Mouse (Mus musculus) CH12.LX (cell line): ENCODE measurements at regions not wholly inside any gene's neighbourhood (a gene's known extent, or its start where the extent isn't known, plus 50 kb on each side); places are given as distances from the start of the nearest gene placed in this dataset.

Experiments used
- DNase-seq: peaks from one replicate; pipeline ENCODE4 v3.0.0-alpha.2; 2013; ENCODE audit errors: extremely low read depth
- H3K27ac ChIP-seq: 2 replicates; pipeline ENCODE4 v1.5.1; 2012; ENCODE audit warnings: low read depth, mild to moderate bottlenecking, control low read depth, moderate library complexity; ENCODE audit not compliant: insufficient read depth
- H3K27me3 ChIP-seq: replicated peaks from 2 replicates; pipeline ENCODE3; 2012; ENCODE audit warnings: inconsistent platforms
- H3K36me3 ChIP-seq, 2 experiments: replicated peaks in 1 of 2; 2 replicates each; pipeline versions ENCODE3 to v1.6.1; 2012; ENCODE audit warnings: inconsistent platforms in 1 of 2, low read length in 1 of 2, mild to moderate bottlenecking in 1 of 2, mixed read lengths in 1 of 2, moderate library complexity in 1 of 2; ENCODE audit not compliant: control insufficient read depth in 1 of 2, insufficient read depth in 1 of 2
- H3K4me1 ChIP-seq, 2 experiments: 2 replicates each; pipeline ENCODE4 v1.6.1; 2012; ENCODE audit warnings: inconsistent platforms in 1 of 2, moderate library complexity in 1 of 2; ENCODE audit not compliant: insufficient read depth in 2 of 2, control insufficient read depth in 1 of 2
- H3K4me2 ChIP-seq: 2 replicates; pipeline ENCODE4 v1.6.1; 2012; ENCODE audit warnings: low read depth, mild to moderate bottlenecking, control low read depth; ENCODE audit not compliant: poor library complexity, insufficient read depth, severe bottlenecking
- H3K4me3 ChIP-seq, 3 experiments: fragments of 150-350 bp in 1 of 3; sonication (generic) in 1 of 3; replicated peaks in 1 of 3; 2 replicates each; pipeline versions ENCODE3 to v1.5.1; 2011 to 2012; ENCODE audit warnings: low read depth in 2 of 3, low read length in 2 of 3, mild to moderate bottlenecking in 2 of 3, moderate library complexity in 2 of 3, control low read depth in 1 of 3, improper control_type of control experiment in 1 of 3, inconsistent platforms in 1 of 3, mixed read lengths in 1 of 3; ENCODE audit not compliant: poor library complexity in 1 of 3
- H3K79me2 ChIP-seq: replicated peaks from 2 replicates; pipeline ENCODE4 v1.6.1; 2012; ENCODE audit warnings: mild to moderate bottlenecking, moderate library complexity; ENCODE audit not compliant: control insufficient read depth, poor library complexity, insufficient read depth, severe bottlenecking; ENCODE audit errors: extremely low read depth
- H3K9ac ChIP-seq: 2 replicates; pipeline ENCODE4 v1.6.1; 2012; ENCODE audit warnings: low read depth, mild to moderate bottlenecking, control low read depth, moderate library complexity; ENCODE audit not compliant: insufficient read depth
- H3K9me3 ChIP-seq: replicated peaks from 2 replicates; pipeline ENCODE3; 2012; ENCODE audit warnings: low read length, inconsistent platforms, mixed read lengths
- BHLHE40 ChIP-seq: IDR thresholded peaks from 2 replicates; pipeline ENCODE4 v1.6.1; 2011; ENCODE audit warnings: mild to moderate bottlenecking, low read depth, low read length, improper control_type of control experiment
- CHD1 ChIP-seq: IDR thresholded peaks from 2 replicates; pipeline ENCODE4 v1.6.1; 2012; ENCODE audit warnings: low read depth, low read length, improper control_type of control experiment, inconsistent platforms
- CHD2 ChIP-seq: IDR thresholded peaks from 2 replicates; pipeline ENCODE4 v1.6.1; 2011; ENCODE audit warnings: low read length, improper control_type of control experiment
- CTCF ChIP-seq, 2 experiments: IDR thresholded peaks in 1 of 2; conservative IDR thresholded peaks in 1 of 2; 2 replicates each; pipeline ENCODE4 v1.5.1; 2011 to 2012; ENCODE audit warnings: low read depth in 2 of 2, low read length in 2 of 2, improper control_type of control experiment in 1 of 2, inconsistent platforms in 1 of 2, mild to moderate bottlenecking in 1 of 2, moderate library complexity in 1 of 2
- ELF1 ChIP-seq: IDR thresholded peaks from 2 replicates; pipeline ENCODE4 v1.6.1; 2014; ENCODE audit warnings: low read depth, mild to moderate bottlenecking, inconsistent platforms, low read length, improper control_type of control experiment
- EP300 ChIP-seq: IDR thresholded peaks from 2 replicates; pipeline ENCODE4 v1.6.1; 2011; ENCODE audit warnings: low read length, improper control_type of control experiment
- GABPA ChIP-seq: IDR thresholded peaks from 2 replicates; pipeline ENCODE4 v1.6.1; 2012; ENCODE audit warnings: low read depth, low read length, improper control_type of control experiment, inconsistent platforms; ENCODE audit not compliant: insufficient replicate concordance
- IRF4 ChIP-seq: IDR thresholded peaks from 2 replicates; pipeline ENCODE4 v1.6.1; 2014; ENCODE audit warnings: low read depth, mild to moderate bottlenecking, inconsistent platforms, low read length, improper control_type of control experiment
- JUN ChIP-seq: IDR thresholded peaks from 2 replicates; pipeline ENCODE4 v1.6.1; 2011; ENCODE audit warnings: low read depth, mild to moderate bottlenecking, low read length, improper control_type of control experiment, moderate library complexity; ENCODE audit not compliant: insufficient read depth
- MAX ChIP-seq: IDR thresholded peaks from 2 replicates; pipeline ENCODE4 v1.6.1; 2011; ENCODE audit warnings: low read length, improper control_type of control experiment
- MAZ ChIP-seq: IDR thresholded peaks from 2 replicates; pipeline ENCODE4 v1.6.1; 2012; ENCODE audit warnings: low read depth, mild to moderate bottlenecking, inconsistent platforms, low read length, improper control_type of control experiment, moderate library complexity
- MXI1 ChIP-seq: IDR thresholded peaks from 2 replicates; pipeline ENCODE4 v1.6.1; 2011; ENCODE audit warnings: mild to moderate bottlenecking, low read depth, low read length, improper control_type of control experiment
- NELFE ChIP-seq: IDR thresholded peaks from 2 replicates; pipeline ENCODE4 v1.6.1; 2011; ENCODE audit warnings: low read depth, low read length, improper control_type of control experiment
- NRF1 ChIP-seq: IDR thresholded peaks from 2 replicates; pipeline ENCODE4 v1.6.1; 2014; ENCODE audit warnings: low read depth, mild to moderate bottlenecking, inconsistent platforms, low read length, improper control_type of control experiment, moderate library complexity
- SIN3A ChIP-seq: IDR thresholded peaks from 2 replicates; pipeline ENCODE4 v1.6.1; 2012; ENCODE audit warnings: low read length, improper control_type of control experiment, inconsistent platforms
- SMC3 ChIP-seq: IDR thresholded peaks from 2 replicates; pipeline ENCODE4 v1.6.1; 2011; ENCODE audit warnings: low read depth, low read length, improper control_type of control experiment
- TBP ChIP-seq: conservative IDR thresholded peaks from 2 replicates; pipeline ENCODE4 v1.6.1; 2011; ENCODE audit warnings: low read depth, low read length, improper control_type of control experiment
- TCF12 ChIP-seq: IDR thresholded peaks from 2 replicates; pipeline ENCODE4 v1.6.1; 2014; ENCODE audit warnings: low read depth, mild to moderate bottlenecking, inconsistent platforms, low read length, improper control_type of control experiment
- ZC3H11A ChIP-seq: IDR thresholded peaks from 2 replicates; pipeline ENCODE4 v1.6.1; 2012; ENCODE audit warnings: low read depth, mild to moderate bottlenecking, inconsistent platforms, low read length, improper control_type of control experiment
- ZMIZ1 ChIP-seq: IDR thresholded peaks from 2 replicates; pipeline ENCODE4 v1.6.1; 2012; ENCODE audit warnings: low read depth, mild to moderate bottlenecking, inconsistent platforms, low read length, improper control_type of control experiment
- dilution Hi-C: fragments of 300-500 bp; cut with MboI; formaldehyde crosslinking; loops from 2 replicates; pipeline ENCODE4 v1.14.3; 2020; ENCODE audit warnings: low sequenced_read_pairs; ENCODE audit not compliant: extremely low pct_unique_long_range_greater_than_20kb, extremely low pct_ligation_motif_present
- in situ Hi-C: fragments of 300-500 bp; cut with MboI; formaldehyde crosslinking; loops from 3 replicates; pipeline ENCODE4 v1.14.3; 2019; ENCODE audit warnings: low sequenced_read_pairs, low pct_ligation_motif_present, low pct_unique_long_range_greater_than_20kb, mixed read lengths

DNA sequence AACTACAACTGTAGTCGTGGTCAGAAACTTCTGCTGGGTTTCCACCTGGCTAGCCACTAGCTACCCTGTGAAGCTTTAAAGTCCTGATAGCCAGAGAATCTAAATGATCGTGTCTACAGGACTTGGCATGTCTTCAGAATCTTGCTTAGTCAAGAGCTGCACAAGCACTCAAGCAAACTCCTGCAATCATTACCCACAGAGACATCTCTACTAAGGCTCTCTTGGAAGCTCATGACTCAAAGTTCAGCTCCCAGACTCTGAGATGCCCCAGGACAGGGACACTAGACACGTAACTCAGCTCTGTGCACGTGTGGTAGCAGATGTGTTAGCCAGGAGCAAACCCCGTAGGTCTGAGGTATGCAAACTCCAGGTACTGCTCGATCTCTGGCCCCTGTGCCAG, 242.2 kb downstream of the Rybp start:
- no peak overlapping the region for H3K4me3 ChIP-seq
- TF ChIP-seq MXI1 = no peak
- no peak for TF ChIP-seq ZC3H11A
- no peak for TF ChIP-seq NELFE
- no peak for TF ChIP-seq IRF4
- TF ChIP-seq CHD2 = no peak
- TF ChIP-seq, all 38 proteins: peak for 0
- no peak for DNase-seq
- no peak overlapping the region for H3K4me2 ChIP-seq
- dilution Hi-C loops (no loop called here), in situ Hi-C loops (no loop called here)
- no peak overlapping the region for H3K27ac ChIP-seq
- H3K79me2 ChIP-seq = no peaks in the 10 kb centered on the region
- H3K9ac ChIP-seq = no peak overlapping the region
- peaks cover 0 to 26% of the 10 kb centered on the region in 2 experiments; a peak in 2 of 4 replicates for H3K4me1 ChIP-seq
- H3K36me3 ChIP-seq = no peaks in the 10 kb centered on the region
- H3K27me3 ChIP-seq = no peaks in the 10 kb centered on the region
- no peaks in the 10 kb centered on the region for H3K9me3 ChIP-seq

DNA sequence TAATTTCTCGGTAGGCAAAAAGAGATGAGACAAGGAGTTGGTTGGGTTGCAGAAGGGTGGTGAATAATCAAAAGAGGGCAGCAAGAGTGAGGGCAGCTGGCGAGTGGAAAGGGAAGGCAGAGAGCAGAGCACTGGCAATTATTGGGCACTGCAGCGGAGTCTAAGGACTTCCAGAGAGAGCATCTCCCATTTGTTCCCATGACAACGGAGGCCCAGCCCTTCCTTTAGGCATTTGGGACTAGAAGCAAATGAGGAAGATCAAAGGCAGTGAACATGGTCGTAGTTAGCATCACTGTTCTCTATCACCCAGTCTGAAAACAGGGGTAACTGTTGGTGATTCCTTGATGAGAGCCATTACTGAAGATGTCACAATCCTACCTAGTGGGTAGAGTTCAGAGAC, 246.1 kb downstream of the Rybp start:
- no peak overlapping the region for H3K27ac ChIP-seq
- no peak overlapping the region for H3K4me2 ChIP-seq
- no peaks in the 10 kb centered on the region for H3K79me2 ChIP-seq
- H3K4me3 ChIP-seq = no peak overlapping the region
- H3K36me3 ChIP-seq = no peaks in the 10 kb centered on the region
- H3K27me3 ChIP-seq = no peaks in the 10 kb centered on the region
- dilution Hi-C loops = no loop called here
- H3K9me3 ChIP-seq = no peaks in the 10 kb centered on the region
- no peak for TF ChIP-seq NRF1
- TF ChIP-seq JUN = no peak
- no peak for TF ChIP-seq MAX
- TF ChIP-seq SMC3 = no peak
- TF ChIP-seq GABPA = no peak
- TF ChIP-seq MAZ = no peak
- no peak for TF ChIP-seq TBP
- TF ChIP-seq, all 38 proteins: peak for 0
- H3K4me1 ChIP-seq = peaks cover 0 to 14% of the 10 kb centered on the region in 2 experiments; a peak in 1 of 4 replicates
- in situ Hi-C loops = no loop called here
- DNase-seq = no peak
- no peak overlapping the region for H3K9ac ChIP-seq

DNA sequence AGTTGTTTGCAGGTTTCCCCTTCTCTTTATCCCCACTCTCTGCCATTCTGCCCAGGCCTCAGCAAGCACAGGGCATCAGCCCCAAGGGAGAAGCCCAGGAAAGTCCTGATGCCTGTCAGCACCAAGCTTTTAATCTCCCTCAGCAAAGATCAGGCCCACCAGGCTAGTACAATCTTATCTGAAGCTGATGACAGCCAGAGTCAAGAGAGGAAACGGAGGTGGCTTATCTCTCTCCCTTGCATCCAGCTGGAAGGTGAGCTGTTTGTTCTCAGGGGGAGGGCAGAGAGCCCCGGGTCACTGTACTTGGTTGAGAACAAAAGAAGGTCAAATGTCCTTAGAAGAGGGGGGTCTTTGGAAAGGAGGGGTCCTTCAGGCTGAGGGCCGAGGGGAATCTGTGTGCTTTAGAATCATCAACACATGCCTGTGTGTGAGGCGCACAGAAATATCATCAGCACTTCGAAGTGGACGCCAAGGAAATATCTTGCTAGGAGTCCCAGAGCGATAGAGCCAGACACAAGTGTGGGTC, 246.8 kb downstream of the Rybp start:
- no peak overlapping the region for H3K4me3 ChIP-seq
- H3K27ac ChIP-seq = no peak overlapping the region
- no peaks in the 10 kb centered on the region for H3K36me3 ChIP-seq
- no peak for DNase-seq
- no peaks in the 10 kb centered on the region for H3K27me3 ChIP-seq
- no peaks in the 10 kb centered on the region for H3K79me2 ChIP-seq
- in situ Hi-C loops (no loop called here), dilution Hi-C loops (no loop called here)
- peaks cover 0 to 10% of the 10 kb centered on the region in 2 experiments; a peak in 1 of 4 replicates for H3K4me1 ChIP-seq
- no peak overlapping the region for H3K4me2 ChIP-seq
- TF ChIP-seq CTCF (conservative IDR thresholded peaks at IDR 0.05 in 1 of 2, IDR thresholded peaks at IDR 0.05 in 1 of 2; ENCODE audit: low read depth in 2 of 2, low read length in 2 of 2) = no peak
- no peak for TF ChIP-seq SMC3
- TF ChIP-seq EP300 = no peak
- TF ChIP-seq NELFE = no peak
- TF ChIP-seq CHD1 = no peak
- no peak for TF ChIP-seq ELF1
- TF ChIP-seq ZMIZ1 = no peak
- no peak for TF ChIP-seq BHLHE40
- no peak for TF ChIP-seq TBP
- no peak for TF ChIP-seq SIN3A
- TF ChIP-seq TCF12 = no peak
- TF ChIP-seq CHD2 = no peak
- no peak overlapping the region for H3K9ac ChIP-seq
- H3K9me3 ChIP-seq = no peaks in the 10 kb centered on the region
